Mouse (Mus musculus): Measurements from ENCODE around the gene Acss2.
A peak's percentile ranks its signal among the peaks of the same experiment; 100 is the strongest.

Acss2 gene

GRCm38 (mm10) chr2:155628519-155628918, 110.8 kb downstream of the Acss2 start:
- no peak for DNase-seq (ENCODE audit: low read depth, low spot score)

- DNase-seq (ENCODE audit: low read depth, low spot score) = peak; percentile 47
These were observed 111.5 kb downstream of the Acss2 start for GRCm38 (mm10) chr2:155629231-155629661.

GRCm38 (mm10) chr2:155630153-155630552, 112.4 kb downstream of the Acss2 start:
- DNase-seq (ENCODE audit: low read depth, low spot score) = no peak

GRCm38 (mm10) chr2:155630590-155631416, 113.1 kb downstream of the Acss2 start:
- DNase-seq (ENCODE audit: low read depth, low spot score) = no peak

- DNase-seq (ENCODE audit: low read depth, low spot score) = no peak
These were observed 114.6 kb downstream of the Acss2 start for GRCm38 (mm10) chr2:155632138-155632936.

- no peak for DNase-seq (ENCODE audit: low read depth, low spot score)
These were observed 115.4 kb downstream of the Acss2 start for GRCm38 (mm10) chr2:155633121-155633520.

GRCm38 (mm10) chr2:155633731-155634130, 116.0 kb downstream of the Acss2 start:
- DNase-seq (ENCODE audit: low read depth, low spot score) = no peak

GRCm38 (mm10) chr2:155634562-155634961, 116.8 kb downstream of the Acss2 start:
- no peak for DNase-seq (ENCODE audit: low read depth, low spot score)

All from embryo, embryonic 11.5 days (tissue).